Mouse (Mus musculus) heart, postnatal 14 days (tissue): ENCODE data around the gene Foxd1. TPM values are rescaled to one million over a fixed set of nuclear protein-coding genes. Genes with fewer than 3 reads are reported as not detected.
A peak's percentile ranks its signal among the peaks of the same experiment; 100 is the strongest.

Source experiments
- DNase-seq, 2 experiments: peaks; one replicate each; pipeline ENCODE4 v3.0.0; 2021 to 2022
- intact Hi-C: fragments of 180-260 bp; cut with DNase I; formaldehyde crosslinking; loops from one replicate; pipeline ENCODE4 v1.15.1; 2025
- long read RNA-seq, 2 experiments: library from polyadenylated mRNA; stranded (forward); transcript quantifications; one replicate each; pipeline ENCODE4 v2.0.0; 2021
- total RNA-seq, 2 experiments: library from RNA; stranded (reverse); gene quantifications; 2 replicates each; pipeline ENCODE4 v1.2.3; 2021

Gene Foxd1
- under 1 TPM in 1 of 2 experiments, not detected in 1; 0.07 TPM for total RNA-seq
- long read RNA-seq, experiment 1, result 0 reads
- long read RNA-seq, experiment 2, result 0 reads

DNA sequence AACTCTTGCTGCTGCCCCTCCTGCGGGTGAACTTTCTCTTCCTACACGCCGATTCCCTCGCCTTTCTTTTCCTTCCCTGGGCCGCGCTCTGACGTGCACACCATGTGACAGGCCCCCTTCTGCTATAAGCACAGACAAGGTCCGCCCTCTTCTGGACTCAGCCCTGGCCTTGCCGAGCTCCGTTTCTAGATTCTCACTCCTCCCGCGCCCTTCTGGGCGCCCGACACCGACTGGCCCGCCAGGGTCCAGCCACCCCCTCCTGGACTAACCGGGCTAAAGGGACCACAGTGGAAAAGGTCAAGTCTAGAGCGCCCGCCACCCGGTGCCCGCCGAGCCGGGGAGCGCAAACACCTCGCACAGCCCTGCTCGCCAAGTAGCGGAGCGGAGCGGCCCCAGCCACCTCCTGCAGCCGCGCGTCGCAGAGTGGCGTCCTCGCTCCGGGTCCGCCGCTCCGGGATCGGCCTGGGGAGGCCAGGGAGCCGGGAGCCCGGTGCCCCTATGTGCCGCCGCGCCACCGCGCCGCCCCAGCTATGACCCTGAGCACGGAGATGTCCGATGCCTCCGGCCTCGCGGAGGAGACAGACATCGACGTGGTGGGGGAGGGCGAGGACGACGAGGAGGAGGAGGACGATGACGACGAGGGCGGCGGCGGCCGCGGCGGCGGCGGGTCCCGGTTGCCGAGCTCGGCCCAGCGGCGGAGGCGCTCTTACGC lies at the start of gene Foxd1:
Gene Foxd1 (plus strand): TSS at position 153 of the 712 bp plus-strand sequence.
- intact Hi-C loops, result loop anchor here (5.0 kb wide), 1 partner anchor 148 kb away; no protein-coding TSS in a partner anchor
- DNase-seq, result peak; percentile 28 to 29

- intact Hi-C loops, result no loop called here
- DNase-seq, result no peak
Observed at GRCm38 (mm10) chr13:98305257-98305656, 48.8 kb upstream of the Foxd1 start.

GRCm38 (mm10) chr13:98306393-98306792 lies 47.6 kb upstream of the Foxd1 start:
- intact Hi-C loops, result no loop called here
- no peak for DNase-seq

DNA sequence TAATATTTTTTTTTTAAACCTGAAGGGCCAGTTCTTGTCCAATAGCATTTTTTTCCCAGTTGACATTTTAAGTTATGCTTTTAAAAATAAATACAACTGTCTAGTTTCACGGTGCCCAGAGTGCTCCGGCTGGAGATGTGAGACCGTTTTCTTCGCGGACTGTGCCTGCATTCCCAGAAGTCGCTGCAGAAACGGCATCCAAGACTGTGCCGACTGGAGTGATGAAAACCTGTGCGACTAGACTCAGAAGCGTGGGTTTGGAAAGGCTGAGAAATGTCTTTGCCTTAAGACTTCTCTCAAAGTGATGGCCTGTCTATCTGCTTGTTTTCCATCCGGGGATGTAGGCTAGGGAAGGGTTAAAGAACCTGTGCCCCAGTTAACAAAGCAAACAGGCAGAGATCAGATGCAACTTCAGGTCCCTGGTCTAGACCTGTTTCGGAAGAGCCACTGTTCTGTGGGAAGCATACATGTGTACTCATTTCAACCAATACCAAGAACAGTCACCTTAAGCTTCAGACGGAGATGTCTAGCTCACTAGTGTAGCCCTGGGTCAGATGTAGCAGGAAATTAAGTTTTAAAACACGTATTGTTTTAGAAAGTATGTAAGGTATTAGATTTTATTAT lies 47.1 kb upstream of the Foxd1 start:
- intact Hi-C loops, result no loop called here
- DNase-seq, result no peak

DNA sequence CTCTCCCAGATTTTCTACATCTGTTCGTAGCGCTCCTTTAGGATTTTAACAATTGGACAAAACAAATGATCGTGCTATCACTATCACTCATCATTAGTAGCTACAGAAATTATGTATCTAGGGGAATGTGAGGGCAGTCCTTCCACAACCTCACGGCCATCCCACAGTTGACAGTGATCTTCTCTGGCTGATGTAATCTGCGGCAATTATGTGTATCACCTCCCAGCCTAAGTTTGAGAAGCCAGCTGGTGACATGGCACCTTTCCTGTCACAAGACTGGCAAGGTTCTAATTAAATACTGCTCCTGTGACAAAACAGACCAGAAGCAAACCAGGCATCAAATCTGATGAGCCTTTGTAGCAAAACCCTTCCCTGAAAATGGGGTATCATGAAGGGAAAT lies 46.0 kb upstream of the Foxd1 start:
- intact Hi-C loops, result no loop called here

GRCm38 (mm10) chr13:98308724-98309123 lies 45.3 kb upstream of the Foxd1 start:
- intact Hi-C loops, result no loop called here
- DNase-seq, result no peak

More for the DNA sequence above, 46.0 kb upstream of the Foxd1 start:
- no peak for DNase-seq

DNA sequence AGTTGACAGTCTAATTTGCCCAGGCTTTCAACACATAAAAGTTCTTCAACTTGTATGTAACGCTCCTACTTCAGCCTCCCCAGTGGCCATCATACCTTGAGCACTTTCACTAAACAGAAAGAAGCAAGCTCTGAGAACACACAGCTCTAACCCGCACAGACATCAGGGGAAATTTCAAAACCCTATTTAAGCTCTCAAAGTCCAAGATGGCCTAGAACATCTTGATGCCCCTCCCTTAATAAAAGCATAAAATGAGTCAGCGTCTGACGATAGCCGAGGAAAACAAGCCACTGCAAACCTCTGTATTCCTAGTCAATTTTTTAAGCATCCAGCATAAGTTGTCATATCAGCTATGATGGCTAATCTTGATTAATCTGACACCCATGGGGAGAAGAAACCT lies 42.4 kb upstream of the Foxd1 start:
- DNase-seq, result no peak
- intact Hi-C loops, result no loop called here

- intact Hi-C loops, result no loop called here
- no peak for DNase-seq
Observed at GRCm38 (mm10) chr13:98313631-98314030, 40.4 kb upstream of the Foxd1 start.

- no peak for DNase-seq
- intact Hi-C loops, result no loop called here
Observed at GRCm38 (mm10) chr13:98315124-98315523, 38.9 kb upstream of the Foxd1 start.

GRCm38 (mm10) chr13:98316140-98316479 lies 37.9 kb upstream of the Foxd1 start:
- no peak for DNase-seq
- intact Hi-C loops, result no loop called here

DNA sequence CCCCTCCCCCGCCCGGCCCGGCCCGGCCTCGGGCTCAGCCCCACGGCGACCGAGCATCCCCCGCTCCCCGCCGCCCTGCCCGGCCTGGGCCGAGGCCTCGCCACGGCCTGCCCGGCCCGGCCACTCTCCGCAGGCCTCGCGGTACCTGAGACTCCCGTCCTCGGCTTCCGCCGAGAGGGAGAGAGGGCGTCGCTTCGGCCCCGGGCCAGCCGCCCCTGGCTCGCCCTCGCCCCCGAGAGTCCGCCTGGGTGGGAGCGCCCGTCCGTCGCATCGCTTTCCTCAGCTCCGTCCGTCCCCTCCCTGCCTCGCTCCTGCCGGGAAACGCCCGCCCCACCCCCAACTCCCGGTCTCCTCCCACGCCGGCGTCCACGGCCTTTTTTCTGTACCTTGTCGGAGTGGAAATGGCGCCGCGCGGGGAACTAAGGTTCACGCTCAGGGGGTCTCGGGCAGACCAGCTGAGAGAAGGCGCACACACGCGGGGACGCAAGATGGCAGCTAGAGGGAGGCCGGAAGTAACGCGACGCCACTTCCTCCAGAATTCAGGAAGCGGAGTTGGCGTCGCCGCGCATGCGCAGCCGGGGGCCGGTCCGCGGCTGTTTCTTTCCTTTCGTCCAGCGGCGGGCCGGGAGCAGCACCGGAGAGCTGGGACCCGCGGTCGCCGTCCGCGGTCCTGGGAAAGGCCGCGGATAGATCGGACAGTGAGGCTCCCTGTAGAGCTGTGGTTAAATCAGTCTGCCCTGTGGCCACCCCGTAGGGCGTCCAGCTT lies 37.4 kb upstream of the Foxd1 start, which contains the start of gene Btf3:
Gene Btf3 (minus strand): TSS at position 527 of the 766 bp plus-strand sequence.
- DNase-seq, result peak; percentile 96
- intact Hi-C loops, result no loop called here

DNA sequence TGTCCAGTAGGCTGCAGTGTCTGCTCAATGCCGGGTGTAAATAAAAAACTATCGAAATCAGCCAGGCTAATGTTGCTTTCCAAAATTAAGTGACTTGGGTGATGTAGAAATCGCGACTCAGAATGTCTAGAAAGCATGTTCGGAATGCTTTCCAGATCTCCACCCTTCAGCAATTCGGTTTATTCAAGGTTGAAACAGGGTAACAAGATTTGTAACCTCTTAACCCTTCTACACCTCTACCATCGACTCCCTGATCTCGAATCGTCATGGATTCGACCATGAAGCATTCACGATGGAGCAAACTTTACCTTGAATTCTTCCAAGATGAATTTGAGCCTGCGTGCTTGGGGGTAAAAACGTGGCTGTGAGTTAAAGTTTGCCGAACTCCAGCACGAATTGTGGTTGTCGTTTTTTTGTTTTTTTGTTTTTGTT lies 36.8 kb upstream of the Foxd1 start:
- DNase-seq, result no peak
- intact Hi-C loops, result no loop called here

DNA sequence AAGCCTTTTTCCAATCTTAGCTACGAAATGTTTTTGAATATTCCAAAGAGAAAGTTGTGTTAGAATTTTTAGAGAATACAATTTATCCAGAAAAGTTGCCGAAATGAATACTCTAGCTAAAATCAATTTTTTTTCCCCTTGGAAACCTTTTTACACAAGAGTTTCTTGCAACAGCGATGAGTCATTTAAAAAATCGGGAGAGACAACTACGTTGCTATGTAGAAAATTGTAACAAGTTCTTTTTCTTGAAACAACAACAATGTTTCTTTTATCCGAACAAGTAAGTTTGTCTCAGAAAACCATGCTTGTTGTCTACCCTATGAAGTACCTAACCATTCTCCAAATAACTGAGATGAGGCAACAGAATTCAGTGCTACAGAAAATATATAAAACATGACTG lies 36.1 kb upstream of the Foxd1 start:
- no peak for DNase-seq
- intact Hi-C loops, result no loop called here

DNA sequence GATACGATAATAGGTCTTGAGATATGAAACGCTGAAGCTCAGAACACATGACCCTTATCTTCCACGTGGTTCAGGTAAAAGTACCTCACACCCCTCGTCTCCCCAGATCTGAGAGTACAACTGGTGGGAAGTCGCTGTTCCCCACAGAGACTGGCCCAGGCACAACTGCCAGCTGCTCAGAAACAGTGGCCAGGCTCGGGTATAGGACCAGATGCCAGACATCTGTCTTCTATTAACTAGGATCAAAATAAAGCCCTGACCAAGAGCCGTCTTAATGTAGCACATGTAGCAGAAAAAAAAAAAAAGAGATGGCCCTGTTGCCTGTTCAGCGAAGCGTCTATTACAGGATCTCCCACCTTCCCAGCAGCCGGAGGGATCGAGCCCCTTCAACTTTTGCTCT lies 29.0 kb upstream of the Foxd1 start:
- DNase-seq, result no peak
- intact Hi-C loops, result no loop called here

GRCm38 (mm10) chr13:98332106-98332505 lies 21.9 kb upstream of the Foxd1 start:
- intact Hi-C loops, result no loop called here
- DNase-seq, result peak in 1 of 2 experiments; percentile 34

- no peak for DNase-seq
- intact Hi-C loops, result no loop called here
Observed at GRCm38 (mm10) chr13:98336205-98336604, 17.8 kb upstream of the Foxd1 start.

DNA sequence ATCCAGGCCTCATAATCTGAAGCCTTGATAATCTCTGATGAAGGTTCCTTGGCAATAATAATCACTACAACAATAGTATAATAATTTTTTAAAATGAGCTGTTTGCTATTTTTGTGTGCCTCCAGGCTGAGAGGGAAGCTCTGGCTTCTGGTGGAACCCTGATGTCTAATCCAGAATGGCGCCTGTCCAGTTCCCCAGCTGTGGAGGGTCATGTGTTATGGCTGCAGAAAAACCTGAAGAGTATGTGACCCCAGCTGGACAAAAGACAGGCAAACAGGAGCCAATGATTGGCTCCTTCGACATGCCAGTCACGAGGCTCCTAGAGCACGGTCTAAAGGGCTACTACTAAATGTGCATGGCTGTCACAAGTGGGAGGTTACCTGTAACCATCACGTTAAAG lies 13.5 kb upstream of the Foxd1 start:
- peak; percentile 58 to 72 for DNase-seq
- intact Hi-C loops, result no loop called here

- intact Hi-C loops, result no loop called here
- DNase-seq, result no peak
Observed at GRCm38 (mm10) chr13:98349491-98349890, 4.6 kb upstream of the Foxd1 start.

DNA sequence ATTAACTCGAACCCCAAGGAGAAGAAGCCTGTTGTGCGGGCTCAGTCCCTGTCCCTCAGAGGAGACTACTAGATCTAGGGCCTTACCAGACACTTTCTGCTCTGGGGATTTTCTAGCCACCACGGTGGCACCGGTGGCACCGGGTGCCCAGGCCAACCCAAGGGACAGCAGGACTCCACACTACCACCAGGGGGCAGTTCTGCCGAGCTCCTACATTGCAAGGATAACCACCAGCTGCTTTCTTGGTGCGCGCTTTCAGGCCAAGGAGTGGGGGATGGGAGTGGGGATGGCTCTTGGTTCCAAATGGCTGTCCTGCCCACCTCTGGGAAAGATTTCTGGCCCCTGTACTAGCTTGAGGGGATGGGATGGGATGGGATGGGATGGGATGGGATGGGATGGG lies 2.5 kb upstream of the Foxd1 start:
- peak in 1 of 2 experiments; percentile 34 for DNase-seq
- intact Hi-C loops, result loop anchor here (5.0 kb wide), 1 partner anchor 151 kb away; no protein-coding TSS in a partner anchor

GRCm38 (mm10) chr13:98352381-98352975 lies 1.6 kb upstream of the Foxd1 start:
- DNase-seq, result no peak
- intact Hi-C loops, result loop anchor here (5.0 kb wide), 1 partner anchor 150 kb away; no protein-coding TSS in a partner anchor

- DNase-seq, result no peak
- intact Hi-C loops, result loop anchor here (5.0 kb wide), 1 partner anchor 149 kb away; no protein-coding TSS in a partner anchor
Observed at GRCm38 (mm10) chr13:98353709-98354089, 343 bp upstream of the Foxd1 start.
